ENCODE assay signal across 28 mouse cellular contexts in genomic region chr8:54505060-54505459, GRCm38 (mm10). TPM values are rescaled to one million over a fixed set of nuclear protein-coding genes. Genes with fewer than 3 reads are reported as not detected.
A peak's percentile ranks its signal among the peaks of the same experiment; 100 is the strongest.
DNase-seq lines count a peak whose midpoint lies in the region; ATAC-seq and TF ChIP-seq lines count a peak whose summit lies in the region.
"Had no signal": no experiment of that assay in that cellular context is flagged by ENCODE, and none has a peak within 500 bp of the region (broad histone marks: within the 10 kb centered on the region; RNA-seq: fewer than 3 reads in every experiment).

No protein-coding gene starts in this region.

- peak; percentile 67 for DNase-seq in lung, embryonic 14.5 days
- no peak for DNase-seq in lung, postnatal 25 days (ENCODE audit: low spot score)
- no peak for DNase-seq in CH12.LX (ENCODE audit: extremely low read depth)
- DNase-seq in MEL (ENCODE audit: low read depth, low spot score): peak; percentile 35
- no peak for DNase-seq in liver, embryonic 13.5 days
- DNase-seq in stomach, postnatal 0 days (ENCODE audit: low spot score): no peak
- DNase-seq: adrenal gland, adult 8-10 months; adrenal gland, postnatal 25 days; cerebellum, adult 11-12 months; cerebellum, adult 8-10 months; cerebellum, postnatal 10 days; cerebellum, postnatal 36 days; embryo, embryonic 11 days; gastrocnemius, postnatal 25 days; heart, adult 18-20 months; heart, postnatal 10 days; heart, postnatal 36 days had no signal

- TF ChIP-seq RAD21 in CH12.LX (IDR thresholded peaks at IDR 0.05; ENCODE audit: low read depth, low read length): no peak
- TF ChIP-seq RAD21 in MEL (IDR thresholded peaks at IDR 0.05; ENCODE audit: low read depth, low read length): no peak

- H3K79me2 ChIP-seq in CH12.LX (replicated peaks; ENCODE audit: control insufficient read depth, extremely low read depth, insufficient read depth, poor library complexity, severe bottlenecking) (no peaks in the 10 kb centered on the region), MEL (ENCODE audit: control insufficient read depth, insufficient read depth, low read length, poor library complexity) (no peaks in the 10 kb centered on the region)

- TF ChIP-seq EP300 in CH12.LX (IDR thresholded peaks at IDR 0.05; ENCODE audit: low read length): no peak
- TF ChIP-seq EP300 in MEL (IDR thresholded peaks at IDR 0.05; ENCODE audit: low read depth in 1 of 2, low read length in 2 of 2): peak; percentile 52 to 67; a peak in 3 of 4 replicates
- TF ChIP-seq EP300 in stomach, postnatal 0 days (optimal IDR thresholded peaks at IDR 0.05): no peak

- H3K27ac ChIP-seq in lung, embryonic 14.5 days (ENCODE audit: low read depth): no peak overlapping the region
- H3K27ac ChIP-seq in CH12.LX (ENCODE audit: insufficient read depth, low read depth) (no peak overlapping the region), MEL (ENCODE audit: control insufficient read depth, low read depth, low read length) (no peak overlapping the region)
- H3K27ac ChIP-seq in liver, embryonic 13.5 days: no peak overlapping the region
- H3K27ac ChIP-seq in stomach, postnatal 0 days (replicated peaks): no peak overlapping the region
- H3K27ac ChIP-seq: embryonic facial prominence, embryonic 10.5 days; embryonic facial prominence, embryonic 13.5 days; forebrain, embryonic 12.5 days; forebrain, embryonic 15.5 days; heart, embryonic 15.5 days; hindbrain, embryonic 10.5 days; hindbrain, embryonic 13.5 days; hindbrain, postnatal 0 days had no signal

- in situ Hi-C loops in CH12.LX (cut with MboI; ENCODE audit: low pct_ligation_motif_present, low pct_unique_long_range_greater_than_20kb, low sequenced_read_pairs): loop anchor here (10.0 kb wide), 1 partner anchor 160 kb away; no protein-coding TSS in a partner anchor

- no peaks in the 10 kb centered on the region for H3K36me3 ChIP-seq in lung, embryonic 14.5 days (ENCODE audit: insufficient read depth)
- H3K36me3 ChIP-seq in CH12.LX (replicated peaks in 1 of 2; ENCODE audit: control insufficient read depth in 1 of 2, insufficient read depth in 1 of 2, low read length in 1 of 2) (no peaks in the 10 kb centered on the region), MEL (ENCODE audit: control insufficient read depth in 1 of 2, insufficient read depth in 2 of 2, low read length in 2 of 2) (peaks cover 0 to 14% of the 10 kb centered on the region in 2 experiments; a peak in 2 of 4 replicates)
- H3K36me3 ChIP-seq in liver, embryonic 13.5 days: no peaks in the 10 kb centered on the region
- no peaks in the 10 kb centered on the region for H3K36me3 ChIP-seq in stomach, postnatal 0 days (ENCODE audit: control insufficient read depth, insufficient read depth, low read length)
- H3K36me3 ChIP-seq: embryonic facial prominence, embryonic 10.5 days; embryonic facial prominence, embryonic 13.5 days; forebrain, embryonic 12.5 days; forebrain, embryonic 15.5 days; heart, embryonic 12.5 days; heart, embryonic 15.5 days; hindbrain, embryonic 10.5 days; hindbrain, embryonic 13.5 days had no signal

- no peak for TF ChIP-seq CTCF in lung, embryonic 14.5 days (IDR thresholded peaks at IDR 0.05; ENCODE audit: low read depth)
- no peak for TF ChIP-seq CTCF in CH12.LX (conservative IDR thresholded peaks at IDR 0.05 in 1 of 2, IDR thresholded peaks at IDR 0.05 in 1 of 2; ENCODE audit: low read depth in 2 of 2, low read length in 2 of 2)
- no peak for TF ChIP-seq CTCF in MEL (IDR thresholded peaks at IDR 0.05 in 2 of 3, conservative IDR thresholded peaks at IDR 0.05 in 1 of 3; ENCODE audit: control insufficient read depth in 1 of 3, insufficient read depth in 1 of 3, low read depth in 2 of 3, low read length in 3 of 3, poor library complexity in 1 of 3, severe bottlenecking in 1 of 3)
- no peak for TF ChIP-seq CTCF in stomach, postnatal 0 days (IDR thresholded peaks at IDR 0.05; ENCODE audit: low read depth)

- no peak overlapping the region for H3K4me2 ChIP-seq in lung, embryonic 14.5 days
- H3K4me2 ChIP-seq in CH12.LX (ENCODE audit: insufficient read depth, low read depth, poor library complexity, severe bottlenecking): peak overlapping the region; percentile 22; the same call in 1 of the 2 replicates
- no peak overlapping the region for H3K4me2 ChIP-seq in liver, embryonic 13.5 days
- H3K4me2 ChIP-seq in stomach, postnatal 0 days (replicated peaks; ENCODE audit: low read depth): no peak overlapping the region
- H3K4me2 ChIP-seq: embryonic facial prominence, embryonic 13.5 days; forebrain, embryonic 12.5 days; forebrain, embryonic 15.5 days; heart, embryonic 12.5 days; heart, embryonic 15.5 days; hindbrain, embryonic 13.5 days had no signal

- H3K4me1 ChIP-seq in lung, embryonic 14.5 days (ENCODE audit: insufficient read depth): no peaks in the 10 kb centered on the region
- no peaks in the 10 kb centered on the region for H3K4me1 ChIP-seq in CH12.LX (ENCODE audit: control insufficient read depth in 1 of 2, insufficient read depth in 2 of 2)
- H3K4me1 ChIP-seq in MEL (ENCODE audit: control insufficient read depth in 1 of 2, insufficient read depth in 2 of 2, low read length in 2 of 2): peaks cover 5 to 13% of the 10 kb centered on the region in 2 experiments
- peaks cover 20% of the 10 kb centered on the region for H3K4me1 ChIP-seq in liver, embryonic 13.5 days (replicated peaks)
- no peaks in the 10 kb centered on the region for H3K4me1 ChIP-seq in stomach, postnatal 0 days (replicated peaks; ENCODE audit: control insufficient read depth, insufficient read depth)

- ATAC-seq in lung, embryonic 14.5 days (ENCODE audit: insufficient read depth): peak; percentile 69; the same call in 1 of the 2 replicates
- ATAC-seq in liver, embryonic 13.5 days (ENCODE audit: low read depth): peak; percentile 57
- ATAC-seq in stomach, postnatal 0 days (ENCODE audit: low FRiP score, low TSS enrichment): no peak
- ATAC-seq: CD4-positive, CD25-positive, alpha-beta regulatory T cell, adult 4 months; forebrain, embryonic 15.5 days; hindbrain, postnatal 0 days had no signal

- WGBS in lung, embryonic 14.5 days: 34% methylated on average over 2 of the region's 2 CpGs
- 31% methylated on average over 2 of the region's 2 CpGs for WGBS in liver, embryonic 13.5 days (ENCODE audit: insufficient replicate concordance)
- 22% methylated on average over 2 of the region's 2 CpGs for WGBS in stomach, postnatal 0 days

- no peak overlapping the region for H3K9ac ChIP-seq in lung, embryonic 14.5 days
- no peak overlapping the region for H3K9ac ChIP-seq in CH12.LX (ENCODE audit: insufficient read depth, low read depth)
- H3K9ac ChIP-seq in MEL (ENCODE audit: control insufficient read depth, low read depth, low read length, poor library complexity, severe bottlenecking): no peak overlapping the region
- no peak overlapping the region for H3K9ac ChIP-seq in liver, embryonic 13.5 days
- no peak overlapping the region for H3K9ac ChIP-seq in stomach, postnatal 0 days (ENCODE audit: low read length)
- H3K9ac ChIP-seq: embryonic facial prominence, embryonic 13.5 days; forebrain, embryonic 12.5 days; forebrain, embryonic 15.5 days; heart, embryonic 12.5 days; heart, embryonic 15.5 days; hindbrain, embryonic 13.5 days had no signal

- H3K9me3 ChIP-seq in lung, embryonic 14.5 days (ENCODE audit: low read depth, low read length): no peaks in the 10 kb centered on the region
- no peaks in the 10 kb centered on the region for H3K9me3 ChIP-seq in CH12.LX (replicated peaks; ENCODE audit: low read length)
- no peaks in the 10 kb centered on the region for H3K9me3 ChIP-seq in MEL (replicated peaks; ENCODE audit: insufficient read depth, low read length)
- no peaks in the 10 kb centered on the region for H3K9me3 ChIP-seq in liver, embryonic 13.5 days (replicated peaks)
- H3K9me3 ChIP-seq in stomach, postnatal 0 days (ENCODE audit: control insufficient read depth, low read length): no peaks in the 10 kb centered on the region
- H3K9me3 ChIP-seq: embryonic facial prominence, embryonic 10.5 days; embryonic facial prominence, embryonic 13.5 days; forebrain, embryonic 12.5 days; forebrain, embryonic 15.5 days; heart, embryonic 12.5 days; heart, embryonic 15.5 days; hindbrain, embryonic 10.5 days; hindbrain, embryonic 13.5 days had no signal

- TF ChIP-seq POLR2A in CH12.LX (IDR thresholded peaks at IDR 0.05; ENCODE audit: low read depth, low read length) (no peak), MEL (IDR thresholded peaks at IDR 0.05; ENCODE audit: control insufficient read depth in 1 of 2, insufficient read depth in 1 of 2, low read depth in 1 of 2, low read length in 2 of 2, poor library complexity in 1 of 2) (no peak)

- no peak overlapping the region for H3K4me3 ChIP-seq in lung, embryonic 14.5 days (ENCODE audit: low read depth, low read length)
- H3K4me3 ChIP-seq in CH12.LX (replicated peaks in 1 of 3; ENCODE audit: low read depth in 2 of 3, low read length in 2 of 3, poor library complexity in 1 of 3) (no peak overlapping the region), MEL (ENCODE audit: control insufficient read depth in 1 of 2, insufficient read depth in 1 of 2, low read depth in 2 of 2, low read length in 2 of 2) (no peak overlapping the region)
- no peak overlapping the region for H3K4me3 ChIP-seq in liver, embryonic 13.5 days (replicated peaks)
- H3K4me3 ChIP-seq in stomach, postnatal 0 days (ENCODE audit: low read depth, low read length): no peak overlapping the region
- H3K4me3 ChIP-seq: embryonic facial prominence, embryonic 10.5 days; embryonic facial prominence, embryonic 13.5 days; erythroblast, embryonic 14.5 days; forebrain, embryonic 12.5 days; forebrain, embryonic 15.5 days; heart, embryonic 12.5 days; heart, embryonic 15.5 days; hindbrain, embryonic 10.5 days; hindbrain, embryonic 13.5 days had no signal

- dilution Hi-C loops in CH12.LX (cut with MboI; ENCODE audit: extremely low pct_ligation_motif_present, extremely low pct_unique_long_range_greater_than_20kb, low sequenced_read_pairs): no loop called here

- no peaks in the 10 kb centered on the region for H3K27me3 ChIP-seq in lung, embryonic 14.5 days (ENCODE audit: insufficient read depth, low read length)
- H3K27me3 ChIP-seq in CH12.LX (replicated peaks) (no peaks in the 10 kb centered on the region), MEL (ENCODE audit: control insufficient read depth in 1 of 2, insufficient read depth in 2 of 2, low read length in 2 of 2) (no peaks in the 10 kb centered on the region)
- H3K27me3 ChIP-seq in liver, embryonic 13.5 days: no peaks in the 10 kb centered on the region
- no peaks in the 10 kb centered on the region for H3K27me3 ChIP-seq in stomach, postnatal 0 days (ENCODE audit: control insufficient read depth, insufficient read depth, low read length)
- H3K27me3 ChIP-seq: embryonic facial prominence, embryonic 13.5 days; forebrain, embryonic 12.5 days; forebrain, embryonic 15.5 days; heart, embryonic 12.5 days; heart, embryonic 15.5 days; hindbrain, embryonic 13.5 days had no signal

RNA-seq across cellular contexts. Expression of gene Asb5, which starts 24.3 kb away (rescaled TPM):
- polyA plus RNA-seq in lung, embryonic 14.5 days (2014; fragmentation: Nextera tagmentation; extraction: Ambion mirVana): 6.0 and 7.7 TPM in 2 replicates
- total RNA-seq in CH12.LX (2012; rRNA removed) (not detected in 2 replicates), CH12.LX (2014; rRNA removed) (not detected in 2 replicates), MEL (2012; rRNA removed) (0.27 TPM in 1 of 2 replicates, not detected in the other)
- polyA plus RNA-seq in CH12.LX (2012; ENCODE audit: insufficient read length, low read depth) (0.74 TPM in 1 of 2 replicates, not detected in the other), MEL (2012; ENCODE audit: insufficient read depth in 1 of 2, insufficient read length in 2 of 2, low read depth in 1 of 2, low replicate concordance in 2 of 2, missing spikeins in 1 of 2) (1 to 10 TPM in 1 of 2 experiments, not detected in 1; 1.4 TPM)
- polyA plus RNA-seq in liver, embryonic 13.5 days (2015; fragmentation: Nextera tagmentation; extraction: Ambion mirVana): 1.1 and 1.4 TPM in 2 replicates
- 3.8 and 4.2 TPM in 2 replicates for polyA plus RNA-seq in stomach, postnatal 0 days (2015; fragmentation: Nextera tagmentation; extraction: Ambion mirVana)
- polyA plus RNA-seq: CD4-positive, CD25-positive, alpha-beta regulatory T cell, adult 4 months; erythroblast, embryonic 14.5 days had no signal

RNA-seq across cellular contexts. Expression of gene Spcs3, which starts 24.7 kb away (rescaled TPM):
- 87.8 and 92.9 TPM in 2 replicates for polyA plus RNA-seq in lung, embryonic 14.5 days (2014; fragmentation: Nextera tagmentation; extraction: Ambion mirVana)
- total RNA-seq in CH12.LX (2012; rRNA removed): 89.4 and 97.8 TPM in 2 replicates
- 220 and 241 TPM in 2 replicates for total RNA-seq in CH12.LX (2014; rRNA removed)
- 106 and 113 TPM in 2 replicates for polyA plus RNA-seq in CH12.LX (2012; ENCODE audit: insufficient read length, low read depth)
- total RNA-seq in MEL (2012; rRNA removed): 69.0 and 69.7 TPM in 2 replicates
- polyA plus RNA-seq in MEL (2012; ENCODE audit: insufficient read depth in 1 of 2, insufficient read length in 2 of 2, low read depth in 1 of 2, low replicate concordance in 2 of 2, missing spikeins in 1 of 2): 100 to 1,000 TPM in 1 of 2 experiments, 10 to 100 TPM in 1; 78.0 to 140 TPM
- polyA plus RNA-seq in liver, embryonic 13.5 days (2015; fragmentation: Nextera tagmentation; extraction: Ambion mirVana): 71.9 and 96.4 TPM in 2 replicates
- polyA plus RNA-seq in stomach, postnatal 0 days (2015; fragmentation: Nextera tagmentation; extraction: Ambion mirVana): 59.6 and 61.4 TPM in 2 replicates

Comparison
In these comparisons a context has a peak if more than half of its experiments do, and no peak if none do; other contexts are left out.
1. DNase-seq: peak in lung, embryonic 14.5 days (single experiment) and MEL (single experiment); none in lung, postnatal 25 days (single experiment), CH12.LX (single experiment), liver, embryonic 13.5 days (single experiment) and stomach, postnatal 0 days (single experiment).